Mouse (Mus musculus): ENCODE measurements around the gene Syce2. TPM values are rescaled to one million over a fixed set of nuclear protein-coding genes. Genes with fewer than 3 reads are reported as not detected.

Gene Syce2
- total and polyA plus RNA-seq, 3 experiments = 0.33 to 4.3 (median 2.6) TPM

DNA sequence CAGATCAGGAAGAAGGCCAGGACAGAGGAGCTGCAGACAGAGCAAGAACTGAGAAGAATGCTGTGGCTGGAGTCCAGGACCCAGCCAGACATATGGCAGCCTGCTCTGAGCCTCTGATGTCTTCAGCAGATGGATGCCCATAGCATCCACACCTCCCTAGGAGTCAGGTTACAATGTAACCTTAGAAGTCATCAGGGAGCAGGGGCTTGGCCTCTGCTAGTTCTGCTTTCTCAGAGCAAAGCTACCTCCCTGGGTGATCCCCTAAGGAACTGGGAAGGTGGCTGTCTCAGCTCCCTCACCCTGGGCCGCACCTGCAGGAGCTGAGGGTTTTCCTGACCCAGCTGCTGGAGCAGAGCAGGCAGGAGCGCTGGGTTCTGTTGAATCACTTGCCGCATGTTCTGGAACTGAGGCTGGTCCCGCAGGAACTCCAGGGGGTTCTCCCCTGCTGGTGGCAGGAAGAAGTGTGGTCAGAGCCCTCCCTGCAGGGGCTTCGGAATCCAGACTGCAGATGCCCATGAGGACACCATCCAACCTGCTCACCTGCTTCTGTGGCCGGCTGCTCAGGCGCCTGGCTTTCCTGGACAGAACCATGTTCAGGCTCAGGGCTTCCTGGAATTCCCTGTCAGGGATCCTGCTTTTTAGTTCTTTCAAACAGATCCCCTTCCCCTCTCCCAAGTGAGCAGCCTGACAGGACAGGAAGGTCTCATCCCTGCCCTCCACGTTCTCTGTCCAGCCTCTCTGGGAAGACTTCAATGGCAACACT lies 34.6 kb upstream of the Syce2 start:
- Histone ChIP-seq H3K4me1 (ENCODE audit: control insufficient read depth, insufficient read depth, low read length) (no peaks in the 10 kb centered on the region; the same call in 1 of the 2 replicates), H3K36me3 (ENCODE audit: control insufficient read depth, insufficient read depth, low read length) (peaks cover 5% of the 10 kb centered on the region; the same call in 1 of the 2 replicates), H3K4me3 (no peak overlapping the region), H3K27ac (no peak overlapping the region), H3K9ac (ENCODE audit: low read depth, low read length) (no peak overlapping the region), H3K79me2 (replicated peaks; ENCODE audit: control insufficient read depth, insufficient read depth, low read length) (no peaks in the 10 kb centered on the region), H3K27me3 (ENCODE audit: control insufficient read depth, insufficient read depth, low read length) (no peaks in the 10 kb centered on the region)
- WGBS = 59% methylated on average over 8 of the region's 8 CpGs
- no peak for TF ChIP-seq EP300 (IDR thresholded peaks at IDR 0.05; ENCODE audit: insufficient read depth, low read depth, low read length)
- TF ChIP-seq POLR2A (IDR thresholded peaks at IDR 0.05; ENCODE audit: insufficient read depth, low read depth, low read length) = no peak
- no peak for TF ChIP-seq CTCF (IDR thresholded peaks at IDR 0.05)
- intact Hi-C loops (cut with DNase I) = no loop called here
- no peak for DNase-seq

DNA sequence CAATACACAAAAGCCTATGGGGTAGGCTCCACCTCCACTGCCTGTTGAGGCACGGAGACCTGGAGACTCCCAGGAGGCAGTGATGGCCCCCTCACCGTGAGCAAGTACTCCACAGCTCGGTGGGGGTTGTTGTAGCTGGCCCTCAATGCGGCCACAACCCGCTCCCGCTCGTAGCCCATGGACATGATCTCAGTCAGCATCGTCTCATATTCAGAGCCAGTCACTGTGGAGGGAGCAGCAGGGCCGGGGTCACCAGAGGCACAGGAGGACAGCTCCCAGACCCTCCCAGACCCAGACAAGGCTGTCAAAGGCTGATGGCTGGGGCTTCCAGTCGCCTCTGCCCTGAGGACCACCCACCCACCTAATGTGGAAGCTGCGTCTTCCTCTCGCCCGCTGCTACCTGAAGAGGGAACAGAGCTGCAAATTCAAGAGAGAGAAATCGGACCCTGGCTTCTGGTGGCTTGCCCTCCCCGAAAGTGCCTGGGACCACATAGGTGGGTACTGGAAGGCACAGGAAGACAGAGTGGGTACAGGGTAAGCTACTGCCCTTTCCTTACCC lies 33.9 kb upstream of the Syce2 start:
- H3K27ac ChIP-seq = no peak overlapping the region
- peaks cover 3% of the 10 kb centered on the region; the same call in 1 of the 2 replicates for H3K36me3 ChIP-seq (ENCODE audit: control insufficient read depth, insufficient read depth, low read length)
- no peak for DNase-seq
- H3K79me2 ChIP-seq (replicated peaks; ENCODE audit: control insufficient read depth, insufficient read depth, low read length) = no peaks in the 10 kb centered on the region
- no peaks in the 10 kb centered on the region for H3K27me3 ChIP-seq (ENCODE audit: control insufficient read depth, insufficient read depth, low read length)
- H3K9ac ChIP-seq (ENCODE audit: low read depth, low read length) = no peak overlapping the region
- TF ChIP-seq POLR2A (IDR thresholded peaks at IDR 0.05; ENCODE audit: insufficient read depth, low read depth, low read length) (no peak), EP300 (IDR thresholded peaks at IDR 0.05; ENCODE audit: insufficient read depth, low read depth, low read length) (no peak), CTCF (IDR thresholded peaks at IDR 0.05) (no peak)
- H3K4me1 ChIP-seq (ENCODE audit: control insufficient read depth, insufficient read depth, low read length) = no peaks in the 10 kb centered on the region; the same call in 1 of the 2 replicates
- H3K4me3 ChIP-seq = no peak overlapping the region
- WGBS = 89% methylated on average over 15 of the region's 15 CpGs
- intact Hi-C loops (cut with DNase I) = no loop called here

GRCm38 (mm10) chr8:84838513-84838912 lies 33.4 kb upstream of the Syce2 start:
- no peak overlapping the region for H3K27ac ChIP-seq
- intact Hi-C loops (cut with DNase I) = no loop called here
- no peaks in the 10 kb centered on the region for H3K4me1 ChIP-seq (ENCODE audit: control insufficient read depth, insufficient read depth, low read length)
- H3K9ac ChIP-seq (ENCODE audit: low read depth, low read length) = no peak overlapping the region
- H3K36me3 ChIP-seq (ENCODE audit: control insufficient read depth, insufficient read depth, low read length) = peaks cover 3% of the 10 kb centered on the region; the same call in 1 of the 2 replicates
- TF ChIP-seq POLR2A (IDR thresholded peaks at IDR 0.05; ENCODE audit: insufficient read depth, low read depth, low read length) (no peak), CTCF (IDR thresholded peaks at IDR 0.05) (no peak), EP300 (IDR thresholded peaks at IDR 0.05; ENCODE audit: insufficient read depth, low read depth, low read length) (no peak)
- no peaks in the 10 kb centered on the region for H3K79me2 ChIP-seq (replicated peaks; ENCODE audit: control insufficient read depth, insufficient read depth, low read length)
- H3K4me3 ChIP-seq = no peak overlapping the region
- 85% methylated on average over 5 of the region's 5 CpGs for WGBS
- DNase-seq = no peak
- no peaks in the 10 kb centered on the region for H3K27me3 ChIP-seq (ENCODE audit: control insufficient read depth, insufficient read depth, low read length)

- Histone ChIP-seq H3K36me3 (ENCODE audit: control insufficient read depth, insufficient read depth, low read length) (peaks cover 9% of the 10 kb centered on the region), H3K4me3 (peak overlapping the region; percentile 64), H3K27ac (no peak overlapping the region), H3K79me2 (replicated peaks; ENCODE audit: control insufficient read depth, insufficient read depth, low read length) (no peaks in the 10 kb centered on the region), H3K9ac (ENCODE audit: low read depth, low read length) (no peak overlapping the region), H3K4me1 (ENCODE audit: control insufficient read depth, insufficient read depth, low read length) (no peaks in the 10 kb centered on the region), H3K27me3 (ENCODE audit: control insufficient read depth, insufficient read depth, low read length) (no peaks in the 10 kb centered on the region)
- intact Hi-C loops (cut with DNase I) = no loop called here
- TF ChIP-seq POLR2A (IDR thresholded peaks at IDR 0.05; ENCODE audit: insufficient read depth, low read depth, low read length) = no peak
- TF ChIP-seq CTCF (IDR thresholded peaks at IDR 0.05) = no peak
- no peak for TF ChIP-seq EP300 (IDR thresholded peaks at IDR 0.05; ENCODE audit: insufficient read depth, low read depth, low read length)
- DNase-seq = no peak
- 75% methylated on average over 2 of the region's 2 CpGs for WGBS
Measured at GRCm38 (mm10) chr8:84839411-84839810, 32.5 kb upstream of the Syce2 start.

GRCm38 (mm10) chr8:84839875-84840247 lies 32.0 kb upstream of the Syce2 start:
- H3K36me3 ChIP-seq (ENCODE audit: control insufficient read depth, insufficient read depth, low read length) = peaks cover 12% of the 10 kb centered on the region
- peak overlapping the region; percentile 74 for H3K9ac ChIP-seq (ENCODE audit: low read depth, low read length)
- peak overlapping the region; percentile 64 for H3K4me3 ChIP-seq
- TF ChIP-seq POLR2A (IDR thresholded peaks at IDR 0.05; ENCODE audit: insufficient read depth, low read depth, low read length) = no peak
- peaks cover 3% of the 10 kb centered on the region for H3K4me1 ChIP-seq (ENCODE audit: control insufficient read depth, insufficient read depth, low read length)
- no peak for DNase-seq
- no peaks in the 10 kb centered on the region for H3K79me2 ChIP-seq (replicated peaks; ENCODE audit: control insufficient read depth, insufficient read depth, low read length)
- H3K27ac ChIP-seq = peak overlapping the region; percentile 79
- no peaks in the 10 kb centered on the region for H3K27me3 ChIP-seq (ENCODE audit: control insufficient read depth, insufficient read depth, low read length)
- intact Hi-C loops (cut with DNase I) = no loop called here
- WGBS = under 1% methylated on average over 7 of the region's 7 CpGs

All from heart, adult 2 months (tissue).